Mouse (Mus musculus) urinary bladder, postnatal 36 days (tissue): ENCODE measurements around the gene Zfp873.
A peak's percentile ranks its signal among the peaks of the same experiment; 100 is the strongest.
"Not testable (repeated sequence)": the region's sequence is repeated elsewhere in the genome, so short reads cannot be mapped to it uniquely, and the experiment has no call there.

Source experiments
- DNase-seq, 2 experiments: peaks; one replicate each; pipeline ENCODE4 v3.0.0; 2022; ENCODE audit warnings: low spot score in 2 of 2, mixed read lengths in 1 of 2

The Zfp873 gene

DNA sequence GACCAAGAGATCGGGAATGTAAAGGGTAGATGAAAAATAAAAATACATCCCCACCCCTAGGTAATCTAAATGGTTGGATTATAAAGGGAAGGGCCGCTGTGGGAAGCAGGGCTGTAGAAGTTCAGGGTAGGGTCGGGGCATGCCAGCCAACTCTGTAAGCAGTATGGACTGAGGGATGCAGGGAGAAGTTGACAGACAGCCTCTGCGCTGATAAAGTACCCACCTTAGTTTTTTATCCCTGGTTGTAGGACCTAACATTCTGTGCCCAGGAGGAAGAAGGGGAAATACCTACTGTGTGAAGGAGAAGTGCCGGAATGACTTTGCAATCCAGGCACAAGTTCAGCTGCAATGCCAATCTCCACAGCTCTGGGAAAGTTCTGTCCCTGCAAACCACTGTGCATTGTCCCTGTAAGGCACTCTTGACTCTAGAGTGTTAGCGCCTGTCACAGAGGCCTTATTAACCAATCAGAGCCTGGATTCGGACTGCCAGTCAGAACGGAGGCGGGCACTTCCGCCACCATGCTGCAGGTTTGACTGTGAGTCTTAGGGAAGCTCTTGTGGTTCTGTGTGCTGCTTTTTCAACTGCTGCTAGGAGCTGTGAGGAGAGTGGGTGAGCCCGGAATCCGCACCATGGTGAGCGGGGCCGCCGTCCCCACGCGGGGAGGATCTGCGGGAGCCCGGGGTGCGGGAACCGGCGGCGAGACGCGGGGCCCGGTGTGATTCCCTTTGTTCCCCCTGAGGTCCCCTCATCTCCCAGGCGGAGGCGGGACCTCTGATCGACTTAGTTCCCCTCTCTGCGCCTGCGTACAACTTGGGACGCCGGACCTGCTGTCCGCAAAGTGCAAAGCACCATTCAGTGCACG lies at the start of gene Zfp873:
Zfp873 (plus strand) TSS at position 527 of the 863 bp plus-strand sequence.
- peak; percentile 85 to 90 for DNase-seq

DNA sequence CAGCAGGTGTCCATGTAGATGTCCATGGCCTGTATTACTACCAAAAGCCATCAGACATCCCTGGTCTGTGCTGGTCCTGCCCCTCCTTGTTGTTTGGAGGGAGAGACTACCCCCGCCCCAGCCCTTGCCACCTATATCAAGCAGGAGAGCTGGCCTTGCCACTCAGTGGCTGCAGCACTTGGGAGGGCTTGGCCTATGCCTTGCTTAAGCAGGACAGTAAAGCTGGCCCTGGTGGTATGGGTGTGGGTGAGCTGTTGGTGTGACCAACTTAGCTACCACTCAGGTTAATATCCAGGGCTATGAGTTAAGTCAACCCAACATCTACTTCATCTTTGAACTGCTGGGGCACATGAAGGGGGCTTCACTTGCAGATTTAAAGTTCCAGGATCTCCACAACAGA lies 44.7 kb upstream of the Zfp873 start:
- DNase-seq, result not testable (repeated sequence)

DNA sequence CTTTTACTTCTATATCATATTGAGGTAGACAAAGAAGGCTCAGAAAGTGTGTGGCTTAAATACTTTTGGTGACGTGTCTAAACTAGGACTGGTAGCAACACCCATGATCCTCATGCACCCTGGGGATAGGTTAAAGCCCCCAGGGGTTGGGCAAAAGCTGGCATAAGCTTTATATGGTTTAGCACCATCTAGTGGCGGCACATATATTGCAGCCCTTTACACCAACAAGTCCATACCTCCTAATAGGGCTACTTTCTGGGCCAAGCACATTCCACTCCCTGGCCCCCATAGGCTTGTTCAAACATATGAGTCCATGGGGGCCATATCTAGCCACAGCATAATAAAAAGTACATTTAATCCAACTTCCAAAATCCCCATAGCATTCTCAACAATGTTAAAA lies 43.1 kb upstream of the Zfp873 start:
- DNase-seq, result not testable (repeated sequence)

DNA sequence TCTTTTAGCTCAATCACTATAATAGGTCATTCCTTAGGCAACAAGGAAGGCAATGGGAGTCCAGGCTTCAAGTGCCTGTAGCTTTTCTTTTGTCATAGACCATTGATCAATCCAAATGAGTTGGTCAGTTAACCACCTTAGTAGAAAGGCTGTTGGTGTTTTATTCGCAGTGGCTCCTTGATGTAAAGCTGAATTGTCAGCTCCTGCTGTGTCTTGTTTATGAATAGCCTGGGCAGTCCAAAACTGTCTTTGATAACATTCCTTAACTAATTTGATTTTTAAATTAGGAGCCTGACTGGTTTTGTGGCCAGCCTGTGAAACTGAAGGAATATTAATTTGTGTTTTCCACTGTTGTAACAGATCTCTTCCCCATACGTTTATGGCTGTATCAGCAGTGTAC lies 5.7 kb upstream of the Zfp873 start:
- no peak for DNase-seq

DNA sequence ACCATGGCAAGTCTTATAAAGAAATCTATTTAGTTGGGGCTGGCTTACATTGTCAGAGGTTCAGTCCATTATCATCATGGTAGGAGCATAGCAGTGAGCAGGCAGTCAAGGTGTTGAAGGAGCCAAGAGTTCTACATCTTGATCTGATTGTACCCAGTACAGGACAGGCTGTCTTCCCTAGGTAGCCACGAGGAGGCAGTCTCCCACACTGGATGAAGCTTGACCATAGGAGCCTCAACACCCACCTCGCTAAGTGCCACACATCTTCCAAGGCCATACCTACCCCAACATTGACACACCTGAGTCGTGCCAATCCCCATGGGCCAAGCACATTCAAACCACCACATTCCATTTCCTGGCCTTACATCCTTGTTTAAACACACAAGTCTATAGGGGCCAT lies 1.3 kb upstream of the Zfp873 start:
- DNase-seq, result no peak

DNA sequence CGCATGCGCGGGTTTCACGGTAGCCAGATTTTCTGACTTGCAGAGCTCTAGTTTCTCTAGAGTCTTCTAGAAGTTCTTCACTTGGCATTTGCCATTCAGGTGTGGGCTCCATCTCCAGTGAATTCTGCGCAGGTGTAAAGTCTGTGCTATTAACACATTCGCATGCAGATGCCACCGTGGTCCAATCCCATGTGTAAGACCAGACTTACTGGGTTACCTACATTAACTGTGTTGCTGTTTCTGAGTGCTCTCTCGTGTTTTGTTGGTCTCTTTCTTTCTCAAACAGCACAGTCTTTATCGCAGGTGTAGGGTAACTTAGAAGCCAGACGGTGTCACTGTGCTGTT lies 509 bp downstream of the Zfp873 start:
- DNase-seq, result not testable (repeated sequence)

DNA sequence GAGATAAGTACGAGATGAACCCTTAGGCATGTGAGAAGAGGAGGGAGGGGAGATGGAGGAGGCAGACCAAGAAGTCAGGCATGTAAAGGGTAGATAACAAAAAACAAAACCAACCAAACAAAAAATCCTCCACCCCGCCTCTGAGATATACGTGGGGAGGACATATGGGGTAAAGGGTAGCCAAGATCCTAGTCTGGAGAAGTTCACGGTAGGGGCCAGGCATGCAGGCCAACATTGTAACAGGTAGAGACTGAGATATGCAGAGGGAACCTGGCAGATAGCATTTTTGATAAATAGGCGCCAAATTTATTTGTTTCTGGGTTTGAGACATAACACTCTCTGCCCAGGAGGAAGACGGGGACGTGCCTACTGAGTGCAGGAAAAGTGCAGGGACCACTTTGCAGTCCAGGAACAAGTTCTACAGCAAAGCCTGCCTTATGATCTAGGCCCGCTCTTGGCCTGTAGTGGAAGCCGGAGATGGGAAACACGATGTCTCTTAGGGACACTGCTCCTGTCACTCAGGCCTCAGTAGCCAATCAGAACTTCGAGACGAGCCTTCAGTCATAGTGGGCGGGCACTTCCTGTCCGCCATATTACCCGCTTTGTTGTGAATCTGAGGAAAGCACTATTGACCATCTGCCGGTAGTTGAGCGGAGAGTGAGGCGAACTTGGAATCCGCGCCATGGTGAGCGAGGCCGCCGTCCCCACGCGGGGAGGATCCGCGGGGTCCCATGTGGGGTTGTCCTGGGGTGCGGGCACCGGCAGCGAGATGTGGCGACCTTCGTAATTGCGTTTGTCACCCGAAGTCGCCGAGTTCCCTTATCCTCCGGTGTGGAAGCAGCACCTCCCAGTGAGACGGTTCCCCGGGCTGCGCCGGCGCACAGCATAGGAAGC lies 35.1 kb downstream of the Zfp873 start, which contains the start of gene BC024063:
BC024063 (plus strand) TSS at position 626 of the 894 bp plus-strand sequence.
- peak; percentile 39 to 55 for DNase-seq

DNA sequence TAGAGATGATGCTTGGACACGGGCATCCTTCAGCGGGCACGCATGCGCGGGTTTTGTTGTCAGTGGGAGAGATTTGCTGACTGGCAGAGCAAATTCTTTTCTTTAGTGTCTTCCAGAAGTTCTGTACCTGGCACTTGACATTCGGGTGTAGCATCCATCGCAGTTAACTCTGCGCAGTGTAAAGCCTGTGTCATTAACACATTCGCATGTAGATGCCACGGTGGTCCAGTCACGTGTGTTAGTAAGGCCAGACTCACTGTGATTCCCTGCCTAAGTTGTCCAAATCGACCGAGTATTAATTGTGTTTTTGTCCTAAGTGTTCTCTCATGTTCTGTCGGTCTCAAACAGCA lies 35.7 kb downstream of the Zfp873 start:
- not testable (repeated sequence) for DNase-seq
